Mouse (Mus musculus): Measurements from ENCODE around the gene Cdipt.

GRCm38 (mm10) chr7:127014993-127015392, 39.3 kb downstream of the Cdipt start:
- TF ChIP-seq CTCF (IDR thresholded peaks at IDR 0.05; ENCODE audit: extremely low read depth, insufficient read depth, insufficient read length, insufficient replicate concordance): no peak
- TF ChIP-seq POLR2A (IDR thresholded peaks at IDR 0.05; ENCODE audit: low read depth, low read length): no peak
